Mouse (Mus musculus) MEL (cell line): ENCODE measurements around the gene Pin1. TPM values are rescaled to one million over a fixed set of nuclear protein-coding genes. Genes with fewer than 3 reads are reported as not detected.
A peak's percentile ranks its signal among the peaks of the same experiment; 100 is the strongest.

ENCODE experiments used
- DNase-seq: peaks from one replicate; pipeline ENCODE4 v3.0.0; 2011; ENCODE audit warnings: low read depth, low spot score
- H3K27ac ChIP-seq: 2 replicates; pipeline ENCODE4 v1.5.1; 2012; ENCODE audit warnings: low read depth, mild to moderate bottlenecking, control low read depth, low read length, moderate library complexity; ENCODE audit not compliant: control insufficient read depth
- H3K27me3 ChIP-seq, 2 experiments: fragments of 150-350 bp in 1 of 2; sonication (generic) in 1 of 2; 2 replicates each; pipeline ENCODE4 v1.6.1; 2012; ENCODE audit warnings: low read length in 2 of 2, mild to moderate bottlenecking in 2 of 2, improper control_type of control experiment in 1 of 2, moderate library complexity in 1 of 2; ENCODE audit not compliant: insufficient read depth in 2 of 2, control insufficient read depth in 1 of 2
- H3K36me3 ChIP-seq, 2 experiments: 2 replicates each; pipeline ENCODE4 v1.6.1; 2012 to 2014; ENCODE audit warnings: low read length in 2 of 2, improper control_type of control experiment in 1 of 2, inconsistent platforms in 1 of 2, mild to moderate bottlenecking in 1 of 2; ENCODE audit not compliant: insufficient read depth in 2 of 2, control insufficient read depth in 1 of 2
- H3K4me1 ChIP-seq, 2 experiments: fragments of 150-350 bp in 1 of 2; sonication (generic) in 1 of 2; 2 replicates each; pipeline ENCODE4 v1.6.1; 2012; ENCODE audit warnings: low read length in 2 of 2, improper control_type of control experiment in 1 of 2, mild to moderate bottlenecking in 1 of 2; ENCODE audit not compliant: insufficient read depth in 2 of 2, control insufficient read depth in 1 of 2
- H3K4me3 ChIP-seq, 2 experiments: fragments of 150-350 bp in 1 of 2; sonication (generic) in 1 of 2; 2 replicates each; pipeline ENCODE4 v1.5.1; 2012; ENCODE audit warnings: low read depth in 2 of 2, low read length in 2 of 2, mild to moderate bottlenecking in 2 of 2, moderate library complexity in 2 of 2, control low read depth in 1 of 2, improper control_type of control experiment in 1 of 2; ENCODE audit not compliant: control insufficient read depth in 1 of 2, insufficient read depth in 1 of 2
- H3K79me2 ChIP-seq: 2 replicates; pipeline ENCODE4 v1.6.1; 2012; ENCODE audit warnings: mild to moderate bottlenecking, low read length, moderate library complexity; ENCODE audit not compliant: control insufficient read depth, poor library complexity, insufficient read depth
- H3K9ac ChIP-seq: 2 replicates; pipeline ENCODE4 v1.6.1; 2012; ENCODE audit warnings: low read depth, mild to moderate bottlenecking, control low read depth, low read length, moderate library complexity; ENCODE audit not compliant: control insufficient read depth, poor library complexity, severe bottlenecking
- H3K9me3 ChIP-seq: fragments of 150-350 bp; sonication (generic); replicated peaks from 2 replicates; pipeline ENCODE4 v1.6.1; 2012; ENCODE audit warnings: mild to moderate bottlenecking, low read length, improper control_type of control experiment, moderate library complexity; ENCODE audit not compliant: insufficient read depth
- CHD1 ChIP-seq: IDR thresholded peaks from 2 replicates; pipeline ENCODE4 v1.6.1; 2012; ENCODE audit warnings: low read depth, mild to moderate bottlenecking, inconsistent platforms, low read length, improper control_type of control experiment
- CHD2 ChIP-seq: IDR thresholded peaks from 2 replicates; pipeline ENCODE4 v1.6.1; 2011; ENCODE audit warnings: low read length, improper control_type of control experiment
- CTCF ChIP-seq, 3 experiments: IDR thresholded peaks in 2 of 3; conservative IDR thresholded peaks in 1 of 3; 2 replicates each; pipeline ENCODE4 v1.5.1; 2011 to 2012; ENCODE audit warnings: low read length in 3 of 3, low read depth in 2 of 3, mild to moderate bottlenecking in 2 of 3, improper control_type of control experiment in 1 of 3, inconsistent platforms in 1 of 3, mixed read lengths in 1 of 3, moderate library complexity in 1 of 3; ENCODE audit not compliant: control insufficient read depth in 1 of 3, insufficient read depth in 1 of 3, poor library complexity in 1 of 3, severe bottlenecking in 1 of 3
- ELF1 ChIP-seq: IDR thresholded peaks from 2 replicates; pipeline ENCODE4 v1.6.1; 2014; ENCODE audit warnings: low read depth, mild to moderate bottlenecking, inconsistent platforms, low read length, improper control_type of control experiment, moderate library complexity
- EP300 ChIP-seq, 2 experiments: IDR thresholded peaks; 2 replicates each; pipeline ENCODE4 v1.6.1; 2011; ENCODE audit warnings: improper control_type of control experiment in 2 of 2, low read length in 2 of 2, low read depth in 1 of 2, mild to moderate bottlenecking in 1 of 2
- GABPA ChIP-seq: IDR thresholded peaks from 2 replicates; pipeline ENCODE4 v1.6.1; 2012; ENCODE audit warnings: low read depth, mild to moderate bottlenecking, inconsistent platforms, low read length, improper control_type of control experiment, moderate library complexity
- GATA1 ChIP-seq: IDR thresholded peaks from 2 replicates; pipeline ENCODE4 v1.6.1; 2011; ENCODE audit warnings: low read depth, low read length, improper control_type of control experiment
- JUND ChIP-seq: IDR thresholded peaks from 2 replicates; pipeline ENCODE4 v1.6.1; 2011; ENCODE audit warnings: low read depth, mild to moderate bottlenecking, improper control_type of control experiment, low read length
- KAT2A ChIP-seq: conservative IDR thresholded peaks from 2 replicates; pipeline ENCODE4 v1.6.1; 2012; ENCODE audit warnings: low read depth, low read length, improper control_type of control experiment, inconsistent platforms
- MAFK ChIP-seq: IDR thresholded peaks from 2 replicates; pipeline ENCODE4 v1.6.1; 2011; ENCODE audit warnings: low read depth, mild to moderate bottlenecking, low read length, improper control_type of control experiment, borderline replicate concordance
- MAX ChIP-seq: IDR thresholded peaks from 2 replicates; pipeline ENCODE4 v1.6.1; 2011; ENCODE audit warnings: low read length, improper control_type of control experiment
- MEF2A ChIP-seq: IDR thresholded peaks from 2 replicates; pipeline ENCODE4 v1.6.1; 2014; ENCODE audit warnings: low read depth, mild to moderate bottlenecking, inconsistent platforms, low read length, improper control_type of control experiment; ENCODE audit not compliant: poor library complexity, insufficient replicate concordance, severe bottlenecking; ENCODE audit errors: extremely low read depth
- NELFE ChIP-seq: IDR thresholded peaks from 2 replicates; pipeline ENCODE4 v1.6.1; 2011; ENCODE audit warnings: low read depth, low read length, improper control_type of control experiment
- NRF1 ChIP-seq: IDR thresholded peaks from 2 replicates; pipeline ENCODE4 v1.6.1; 2014; ENCODE audit warnings: low read depth, mild to moderate bottlenecking, inconsistent platforms, low read length, improper control_type of control experiment, moderate library complexity; ENCODE audit not compliant: poor library complexity, insufficient read depth, severe bottlenecking
- POLR2AphosphoS2 ChIP-seq: IDR thresholded peaks from 2 replicates; pipeline ENCODE4 v1.6.1; 2011; ENCODE audit warnings: low read length, improper control_type of control experiment
- POLR2AphosphoS5 ChIP-seq: IDR thresholded peaks from 2 replicates; pipeline ENCODE4 v1.6.1; 2012; ENCODE audit warnings: low read depth, borderline replicate concordance, mild to moderate bottlenecking, inconsistent platforms, low read length, moderate library complexity, mixed read lengths
- TAL1 ChIP-seq: IDR thresholded peaks from 2 replicates; pipeline ENCODE4 v1.6.1; 2012; ENCODE audit warnings: mild to moderate bottlenecking, inconsistent platforms, low read length, moderate library complexity, mixed read lengths
- USF1 ChIP-seq: IDR thresholded peaks from 2 replicates; pipeline ENCODE4 v1.6.1; 2014; ENCODE audit warnings: low read depth, mild to moderate bottlenecking, inconsistent platforms, low read length, improper control_type of control experiment, moderate library complexity
- USF2 ChIP-seq, 2 experiments: IDR thresholded peaks; 2 replicates each; pipeline ENCODE4 v1.6.1; 2011 to 2012; ENCODE audit warnings: improper control_type of control experiment in 2 of 2, low read length in 2 of 2, borderline replicate concordance in 1 of 2, inconsistent platforms in 1 of 2, low read depth in 1 of 2, mild to moderate bottlenecking in 1 of 2; ENCODE audit not compliant: insufficient read depth in 1 of 2
- ZC3H11A ChIP-seq: IDR thresholded peaks from 2 replicates; pipeline ENCODE4 v1.6.1; 2012; ENCODE audit warnings: low read depth, mild to moderate bottlenecking, inconsistent platforms, low read length, improper control_type of control experiment
- ZNF384 ChIP-seq: IDR thresholded peaks from 2 replicates; pipeline ENCODE4 v1.6.1; 2012; ENCODE audit warnings: low read depth, mild to moderate bottlenecking, inconsistent platforms, low read length, improper control_type of control experiment
- polyA plus RNA-seq, 2 experiments: library from polyadenylated mRNA; stranded (reverse) in 1 of 2; unstranded in 1 of 2; fragments of >175 nt in 1 of 2; fragments of >200 nt in 1 of 2; gene quantifications; 2 replicates each; pipeline versions ENCODE4 v1.2.1 to v1.2.4; 2012; ENCODE audit warnings: low replicate concordance in 2 of 2, low read depth in 1 of 2; ENCODE audit not compliant: insufficient read length in 2 of 2, insufficient read depth in 1 of 2, missing spikeins in 1 of 2
- total RNA-seq: library from RNA; depleted of rRNA; stranded (reverse); fragments of 300-350 nt; gene quantifications from 2 replicates; pipeline ENCODE4 v1.2.3, GENCODE M21; 2012

Gene Pin1
- total and polyA plus RNA-seq, 3 experiments = 136 to 202 (median 201) TPM

DNA sequence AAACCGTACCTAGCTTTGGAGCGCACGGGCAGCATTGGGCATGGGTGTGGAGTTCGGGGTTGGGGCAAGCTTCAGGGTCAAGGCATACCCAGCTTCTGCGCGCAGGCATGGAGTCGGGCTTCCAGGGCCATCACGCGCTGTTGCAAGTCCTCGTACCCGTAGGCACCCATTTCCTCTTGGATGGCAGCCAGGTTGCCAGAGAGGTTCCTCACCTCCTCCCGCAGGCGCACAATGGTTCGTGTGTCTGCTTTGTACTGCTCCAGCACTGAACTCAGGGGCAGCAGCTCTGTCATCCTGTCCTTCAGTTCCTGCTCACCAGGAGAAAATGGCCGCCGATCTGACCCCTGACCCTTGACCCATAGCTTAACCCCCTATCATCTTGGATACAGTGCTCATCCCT is 20.2 kb downstream of the Pin1 start:
- H3K9ac ChIP-seq = 0 out of 2 replicates have a peak overlapping the region, but pooled peaks have one; percentile 0
- H3K4me1 ChIP-seq = peaks cover 3 to 14% of the 10 kb centered on the region in 2 experiments
- DNase-seq = peak; percentile 90
- no peak overlapping the region for H3K27ac ChIP-seq
- H3K36me3 ChIP-seq = peaks cover 0 to 3% of the 10 kb centered on the region in 2 experiments; a peak in 2 of 4 replicates
- H3K27me3 ChIP-seq = peaks cover 0 to 4% of the 10 kb centered on the region in 2 experiments; a peak in 1 of 4 replicates
- TF ChIP-seq JUND (no peak), TAL1 (no peak), ZC3H11A (no peak), NRF1 (peak; percentile 60; the same call in 1 of the 2 replicates), ELF1 (no peak), MAFK (no peak)
- H3K79me2 ChIP-seq = no peaks in the 10 kb centered on the region
- no peaks in the 10 kb centered on the region for H3K9me3 ChIP-seq
- H3K4me3 ChIP-seq = peak overlapping the region in 1 of 2 experiments; percentile 2; a peak in 1 of 4 replicates

DNA sequence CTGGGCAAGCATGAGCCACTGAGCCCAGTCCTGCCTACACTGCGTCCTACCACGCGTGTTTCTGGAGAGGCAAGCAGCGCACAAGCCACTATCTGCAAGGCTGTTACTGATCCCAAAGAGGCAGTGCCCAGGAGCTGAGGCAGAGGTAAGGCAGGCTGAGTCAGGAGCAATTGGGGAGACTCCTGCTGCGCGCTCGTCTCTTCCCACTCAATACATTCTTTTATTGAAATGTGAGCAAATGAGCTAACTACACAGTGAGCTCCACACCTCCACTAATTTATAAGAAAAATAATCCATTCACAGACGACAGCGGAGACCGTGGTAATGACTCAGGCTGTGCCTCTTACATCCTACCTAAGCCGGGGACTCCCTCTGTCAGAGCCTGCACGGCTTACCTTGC is 26.0 kb downstream of the Pin1 start:
- DNase-seq = no peak
- H3K79me2 ChIP-seq = no peaks in the 10 kb centered on the region
- H3K9ac ChIP-seq = no peak overlapping the region
- H3K4me3 ChIP-seq = no peak overlapping the region
- H3K27ac ChIP-seq = no peak overlapping the region
- no peaks in the 10 kb centered on the region for H3K36me3 ChIP-seq
- no peaks in the 10 kb centered on the region for H3K9me3 ChIP-seq
- TF ChIP-seq POLR2AphosphoS5 = no peak; the same call in 1 of the 2 replicates
- no peak for TF ChIP-seq MEF2A
- no peak for TF ChIP-seq CHD1
- no peak for TF ChIP-seq NELFE
- no peak for TF ChIP-seq CTCF (IDR thresholded peaks at IDR 0.05 in 2 of 3, conservative IDR thresholded peaks at IDR 0.05 in 1 of 3; ENCODE audit: control insufficient read depth in 1 of 3, insufficient read depth in 1 of 3, low read depth in 2 of 3, low read length in 3 of 3, poor library complexity in 1 of 3, severe bottlenecking in 1 of 3)
- TF ChIP-seq USF1 = no peak
- TF ChIP-seq EP300 (IDR thresholded peaks at IDR 0.05; ENCODE audit: low read depth in 1 of 2, low read length in 2 of 2) = no peak
- TF ChIP-seq NRF1 = no peak
- TF ChIP-seq MAFK = no peak
- no peak for TF ChIP-seq GABPA
- no peak for TF ChIP-seq USF2 (IDR thresholded peaks at IDR 0.05; ENCODE audit: borderline replicate concordance in 1 of 2, insufficient read depth in 1 of 2, low read depth in 1 of 2, low read length in 2 of 2)
- TF ChIP-seq CHD2 = no peak
- TF ChIP-seq KAT2A = no peak
- no peak for TF ChIP-seq ZC3H11A
- no peak for TF ChIP-seq POLR2AphosphoS2
- TF ChIP-seq ZNF384 = no peak
- TF ChIP-seq MAX = no peak
- TF ChIP-seq GATA1 = no peak
- H3K27me3 ChIP-seq = peaks cover 0 to 4% of the 10 kb centered on the region in 2 experiments; a peak in 1 of 4 replicates
- no peaks in the 10 kb centered on the region for H3K4me1 ChIP-seq
